Mouse (Mus musculus) MEL (cell line): ENCODE measurements at regions not wholly inside any gene's neighbourhood (a gene's known extent, or its start where the extent isn't known, plus 50 kb on each side); places are given as distances from the start of the nearest gene placed in this dataset.

Experiments used
- CHD2 ChIP-seq: IDR thresholded peaks from 2 replicates; pipeline ENCODE4 v1.6.1; 2011; ENCODE audit warnings: low read length, improper control_type of control experiment
- CTCF ChIP-seq, 3 experiments: IDR thresholded peaks in 2 of 3; conservative IDR thresholded peaks in 1 of 3; 2 replicates each; pipeline ENCODE4 v1.5.1; 2011 to 2012; ENCODE audit warnings: low read length in 3 of 3, low read depth in 2 of 3, mild to moderate bottlenecking in 2 of 3, improper control_type of control experiment in 1 of 3, inconsistent platforms in 1 of 3, mixed read lengths in 1 of 3, moderate library complexity in 1 of 3; ENCODE audit not compliant: control insufficient read depth in 1 of 3, insufficient read depth in 1 of 3, poor library complexity in 1 of 3, severe bottlenecking in 1 of 3
- EP300 ChIP-seq, 2 experiments: IDR thresholded peaks; 2 replicates each; pipeline ENCODE4 v1.6.1; 2011; ENCODE audit warnings: improper control_type of control experiment in 2 of 2, low read length in 2 of 2, low read depth in 1 of 2, mild to moderate bottlenecking in 1 of 2
- GATA1 ChIP-seq: IDR thresholded peaks from 2 replicates; pipeline ENCODE4 v1.6.1; 2011; ENCODE audit warnings: low read depth, low read length, improper control_type of control experiment
- KAT2A ChIP-seq: conservative IDR thresholded peaks from 2 replicates; pipeline ENCODE4 v1.6.1; 2012; ENCODE audit warnings: low read depth, low read length, improper control_type of control experiment, inconsistent platforms
- MAZ ChIP-seq: IDR thresholded peaks from 2 replicates; pipeline ENCODE4 v1.6.1; 2012; ENCODE audit warnings: low read depth, mild to moderate bottlenecking, inconsistent platforms, low read length, improper control_type of control experiment
- POLR2A ChIP-seq, 2 experiments: IDR thresholded peaks; 2 replicates each; pipeline ENCODE4 v1.6.1; 2011 to 2012; ENCODE audit warnings: low read length in 2 of 2, mild to moderate bottlenecking in 2 of 2, control low read depth in 1 of 2, improper control_type of control experiment in 1 of 2, low read depth in 1 of 2, moderate library complexity in 1 of 2; ENCODE audit not compliant: control insufficient read depth in 1 of 2, insufficient read depth in 1 of 2, poor library complexity in 1 of 2
- SIN3A ChIP-seq: IDR thresholded peaks from 2 replicates; pipeline ENCODE4 v1.6.1; 2012; ENCODE audit warnings: low read length, improper control_type of control experiment, inconsistent platforms
- UBTF ChIP-seq: IDR thresholded peaks from 2 replicates; pipeline ENCODE4 v1.6.1; 2012; ENCODE audit warnings: low read depth, mild to moderate bottlenecking, inconsistent platforms, low read length, improper control_type of control experiment, moderate library complexity, borderline replicate concordance; ENCODE audit not compliant: insufficient read depth
- ZKSCAN1 ChIP-seq: IDR thresholded peaks from 2 replicates; pipeline ENCODE4 v1.6.1; 2012; ENCODE audit warnings: low read depth, mild to moderate bottlenecking, inconsistent platforms, low read length, improper control_type of control experiment, moderate library complexity
- ZMIZ1 ChIP-seq: IDR thresholded peaks from 2 replicates; pipeline ENCODE4 v1.6.1; 2012; ENCODE audit warnings: low read depth, mild to moderate bottlenecking, inconsistent platforms, low read length, improper control_type of control experiment, moderate library complexity

DNA sequence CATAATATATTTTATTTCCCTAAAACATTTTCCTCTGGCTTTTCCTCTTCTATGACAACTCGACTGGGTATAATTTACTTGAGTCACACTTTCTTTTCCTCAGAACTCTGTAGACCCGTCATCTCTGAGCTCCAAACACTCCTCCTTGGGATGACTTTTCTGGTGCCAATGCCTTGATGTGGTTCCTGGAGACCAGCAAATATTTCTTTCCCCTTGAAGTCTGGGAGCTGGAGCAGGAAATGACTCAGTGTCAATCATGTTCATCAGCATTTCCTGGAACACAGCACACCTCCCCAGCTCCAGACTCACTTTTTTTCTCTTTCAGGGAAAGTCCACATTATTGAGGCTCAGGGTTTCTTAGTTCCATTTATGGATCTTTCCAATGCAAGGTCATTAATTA is 197.3 kb upstream of the Irx3 start:
- TF ChIP-seq SIN3A (no peak), POLR2A (IDR thresholded peaks at IDR 0.05; ENCODE audit: control insufficient read depth in 1 of 2, insufficient read depth in 1 of 2, low read depth in 1 of 2, low read length in 2 of 2, poor library complexity in 1 of 2) (no peak), ZKSCAN1 (no peak), CHD2 (no peak), CTCF (IDR thresholded peaks at IDR 0.05 in 2 of 3, conservative IDR thresholded peaks at IDR 0.05 in 1 of 3; ENCODE audit: control insufficient read depth in 1 of 3, insufficient read depth in 1 of 3, low read depth in 2 of 3, low read length in 3 of 3, poor library complexity in 1 of 3, severe bottlenecking in 1 of 3) (no peak), MAZ (no peak), ZMIZ1 (no peak), GATA1 (no peak), UBTF (no peak), EP300 (IDR thresholded peaks at IDR 0.05; ENCODE audit: low read depth in 1 of 2, low read length in 2 of 2) (no peak), KAT2A (no peak)
